Mouse (Mus musculus): ENCODE data around the gene Dennd5b. TPM values are rescaled to one million over a fixed set of nuclear protein-coding genes. Genes with fewer than 3 reads are reported as not detected.
"Not testable (repeated sequence)": the region's sequence is repeated elsewhere in the genome, so short reads cannot be mapped to it uniquely, and the experiment has no call there.

Dennd5b gene
- polyA plus RNA-seq, 1 experiment from 2014 or later, result 5.9 TPM

DNA sequence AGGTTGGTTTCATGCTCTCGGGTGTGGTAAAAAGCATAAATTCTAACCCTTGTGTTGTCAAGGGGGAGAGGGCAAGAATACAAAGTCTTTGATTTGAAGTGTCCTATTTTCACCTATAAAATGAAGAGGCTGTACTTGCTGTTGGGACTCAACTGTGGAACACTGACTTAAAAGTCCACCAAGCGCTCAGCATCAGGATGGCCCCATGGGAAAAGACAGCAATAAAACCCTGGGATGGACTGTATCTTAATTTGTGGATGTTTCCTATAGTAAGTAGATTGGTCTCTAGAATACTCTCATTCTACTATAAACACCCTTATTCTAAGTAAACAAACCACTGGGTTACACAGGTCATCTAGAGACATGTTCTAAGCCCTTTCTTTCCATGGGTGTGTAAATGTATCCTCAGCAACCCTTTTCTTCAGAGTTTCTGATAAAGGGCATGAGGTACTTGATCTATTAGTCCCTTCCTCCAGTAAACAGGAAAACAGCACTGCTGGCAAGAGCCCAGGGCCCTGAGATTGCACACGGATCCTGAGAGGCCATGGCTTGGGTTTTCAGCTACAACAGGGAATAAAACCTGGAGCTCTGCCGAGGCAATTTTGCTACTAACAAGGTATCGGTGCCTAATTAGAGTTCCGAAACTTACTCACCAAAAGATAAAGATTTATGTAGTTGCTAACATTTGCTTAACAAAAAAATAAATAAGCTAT is 109.7 kb downstream of the Dennd5b start:
- Histone ChIP-seq H3K4me1 (ENCODE audit: insufficient read depth, low read length) (peaks cover 6% of the 10 kb centered on the region; the same call in 1 of the 2 replicates), H3K36me3 (ENCODE audit: insufficient read depth, low read length) (no peaks in the 10 kb centered on the region; the same call in 1 of the 2 replicates), H3K9ac (replicated peaks; ENCODE audit: low read length) (no peak overlapping the region), H3K27ac (ENCODE audit: low read length) (peak overlapping the region; percentile 38; the same call in 1 of the 2 replicates), H3K4me2 (replicated peaks; ENCODE audit: low read depth, low read length) (no peak overlapping the region), H3K27me3 (ENCODE audit: insufficient read depth, low read length) (no peaks in the 10 kb centered on the region), H3K9me3 (ENCODE audit: low read length) (no peaks in the 10 kb centered on the region), H3K4me3 (ENCODE audit: low read length) (no peak overlapping the region)
- WGBS, result 50% methylated on average over 6 of the region's 6 CpGs
- no peak for ATAC-seq (ENCODE audit: low FRiP score, low TSS enrichment)

DNA sequence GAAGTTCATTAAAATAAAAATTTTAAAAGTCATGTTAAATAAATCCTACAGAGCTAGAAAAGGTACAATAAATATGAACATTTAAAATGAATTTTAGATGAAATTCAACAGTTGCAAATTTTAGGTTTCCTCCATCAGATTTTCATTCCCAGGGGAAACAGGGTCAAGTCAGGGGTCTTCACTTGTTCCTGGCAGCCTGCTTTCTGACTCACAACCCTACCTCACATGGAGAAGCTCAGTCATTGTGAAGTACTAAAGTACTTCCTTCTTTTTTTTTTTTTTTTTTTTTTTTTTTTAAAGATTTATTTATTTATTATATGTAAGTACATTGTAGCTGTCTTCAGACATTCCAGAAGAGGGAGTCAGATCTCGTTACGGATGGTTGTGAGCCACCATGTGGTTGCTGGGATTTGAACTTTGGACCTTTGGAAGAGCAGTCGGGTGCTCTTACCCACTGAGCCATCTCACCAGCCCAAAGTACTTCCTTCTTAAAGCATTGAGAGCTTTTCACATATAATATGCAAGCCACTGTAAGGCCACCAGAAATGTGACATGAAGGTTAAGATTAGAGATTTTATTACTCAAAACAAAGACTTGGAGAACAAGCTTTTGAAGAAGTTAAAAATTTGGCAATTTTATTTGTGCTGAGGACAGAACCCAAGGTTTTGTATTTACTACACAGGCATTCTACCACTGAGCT is 111.5 kb downstream of the Dennd5b start:
- ATAC-seq (ENCODE audit: low FRiP score, low TSS enrichment); H3K4me3 ChIP-seq (ENCODE audit: low read length); H3K9ac ChIP-seq (replicated peaks; ENCODE audit: low read length); H3K9me3 ChIP-seq (ENCODE audit: low read length); H3K4me2 ChIP-seq (replicated peaks; ENCODE audit: low read depth, low read length); H3K27me3 ChIP-seq (ENCODE audit: insufficient read depth, low read length); H3K27ac ChIP-seq (ENCODE audit: low read length); H3K4me1 ChIP-seq (ENCODE audit: insufficient read depth, low read length); H3K36me3 ChIP-seq (ENCODE audit: insufficient read depth, low read length): not testable (repeated sequence)
- WGBS, result 69% methylated on average over 1 of the region's 3 CpGs

DNA sequence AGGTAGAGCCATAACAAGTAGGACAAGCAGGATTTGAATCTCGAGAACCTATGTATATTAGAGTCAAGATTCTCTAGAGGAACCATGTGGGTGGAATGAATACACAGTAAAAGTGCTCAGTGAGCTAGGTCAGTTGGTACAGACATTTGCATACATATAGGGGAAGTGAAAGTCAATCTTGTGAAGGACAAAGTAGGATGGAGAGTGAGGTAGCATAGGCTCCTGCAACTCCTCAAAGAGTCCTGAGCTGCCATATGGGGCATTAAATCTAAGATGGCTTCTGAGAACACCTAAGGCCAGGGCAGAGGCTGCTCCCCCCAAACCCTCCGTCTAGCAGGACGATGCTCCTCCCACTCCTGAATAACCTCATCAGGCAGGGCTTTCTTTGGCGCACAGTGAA is 115.5 kb downstream of the Dennd5b start:
- H3K27me3 ChIP-seq (ENCODE audit: insufficient read depth, low read length), result no peaks in the 10 kb centered on the region
- no peak overlapping the region for H3K4me2 ChIP-seq (replicated peaks; ENCODE audit: low read depth, low read length)
- H3K4me3 ChIP-seq (ENCODE audit: low read length), result no peak overlapping the region
- ATAC-seq (ENCODE audit: low FRiP score, low TSS enrichment), result no peak
- no peaks in the 10 kb centered on the region for H3K4me1 ChIP-seq (ENCODE audit: insufficient read depth, low read length)
- H3K36me3 ChIP-seq (ENCODE audit: insufficient read depth, low read length), result no peaks in the 10 kb centered on the region
- H3K9ac ChIP-seq (replicated peaks; ENCODE audit: low read length), result no peak overlapping the region
- no peak overlapping the region for H3K27ac ChIP-seq (ENCODE audit: low read length)
- 87% methylated on average over 4 of the region's 4 CpGs for WGBS
- no peaks in the 10 kb centered on the region for H3K9me3 ChIP-seq (ENCODE audit: low read length)

- 39% methylated on average over 2 of the region's 3 CpGs for WGBS
- Histone ChIP-seq H3K36me3 (ENCODE audit: insufficient read depth, low read length) (no peaks in the 10 kb centered on the region), H3K27me3 (ENCODE audit: insufficient read depth, low read length) (no peaks in the 10 kb centered on the region), H3K27ac (ENCODE audit: low read length) (no peak overlapping the region), H3K4me1 (ENCODE audit: insufficient read depth, low read length) (no peaks in the 10 kb centered on the region), H3K9me3 (ENCODE audit: low read length) (no peaks in the 10 kb centered on the region), H3K4me3 (ENCODE audit: low read length) (no peak overlapping the region), H3K4me2 (replicated peaks; ENCODE audit: low read depth, low read length) (no peak overlapping the region), H3K9ac (replicated peaks; ENCODE audit: low read length) (no peak overlapping the region)
- ATAC-seq (ENCODE audit: low FRiP score, low TSS enrichment), result no peak
These were observed 121.0 kb downstream of the Dennd5b start for GRCm38 (mm10) chr6:148980495-148980894.

DNA sequence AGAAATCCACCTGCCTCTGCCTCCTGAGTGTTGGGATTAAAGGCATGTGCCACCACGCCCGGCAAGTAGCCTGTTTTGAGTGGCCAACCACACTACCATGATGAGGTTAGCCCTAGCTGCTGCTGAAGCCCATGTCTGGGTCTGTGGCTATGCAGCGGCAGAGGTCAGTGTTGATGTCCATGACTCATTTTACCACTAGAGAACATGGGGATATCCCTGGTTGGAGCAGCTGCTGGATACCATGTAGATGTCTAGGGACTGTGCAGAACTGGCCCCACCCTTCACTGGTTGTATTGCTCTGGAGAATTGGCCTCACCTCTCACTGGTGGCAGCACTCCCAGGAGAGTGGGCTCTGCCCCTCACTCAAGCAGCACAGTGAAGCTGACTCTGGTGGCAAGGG is 126.4 kb downstream of the Dennd5b start:
- Histone ChIP-seq H3K9ac (replicated peaks; ENCODE audit: low read length) (no peak overlapping the region), H3K4me1 (ENCODE audit: insufficient read depth, low read length) (peaks cover 12% of the 10 kb centered on the region), H3K4me3 (ENCODE audit: low read length) (no peak overlapping the region), H3K9me3 (ENCODE audit: low read length) (no peaks in the 10 kb centered on the region), H3K4me2 (replicated peaks; ENCODE audit: low read depth, low read length) (no peak overlapping the region), H3K27ac (ENCODE audit: low read length) (no peak overlapping the region), H3K36me3 (ENCODE audit: insufficient read depth, low read length) (no peaks in the 10 kb centered on the region), H3K27me3 (ENCODE audit: insufficient read depth, low read length) (no peaks in the 10 kb centered on the region)
- WGBS, result 96% methylated on average over 3 of the region's 3 CpGs
- ATAC-seq (ENCODE audit: low FRiP score, low TSS enrichment), result no peak

GRCm38 (mm10) chr6:148972891-148973290 is 128.6 kb downstream of the Dennd5b start:
- ATAC-seq (ENCODE audit: low FRiP score, low TSS enrichment), result no peak
- H3K4me1 ChIP-seq (ENCODE audit: insufficient read depth, low read length), result peaks cover 12% of the 10 kb centered on the region
- H3K4me3 ChIP-seq (ENCODE audit: low read length), result no peak overlapping the region
- H3K9me3 ChIP-seq (ENCODE audit: low read length), result no peaks in the 10 kb centered on the region
- H3K27me3 ChIP-seq (ENCODE audit: insufficient read depth, low read length), result no peaks in the 10 kb centered on the region
- peak overlapping the region; percentile 27; the same call in 1 of the 2 replicates for H3K27ac ChIP-seq (ENCODE audit: low read length)
- WGBS, result 75% methylated on average over 2 of the region's 2 CpGs
- no peaks in the 10 kb centered on the region for H3K36me3 ChIP-seq (ENCODE audit: insufficient read depth, low read length)
- no peak overlapping the region for H3K4me2 ChIP-seq (replicated peaks; ENCODE audit: low read depth, low read length)
- H3K9ac ChIP-seq (replicated peaks; ENCODE audit: low read length), result no peak overlapping the region

DNA sequence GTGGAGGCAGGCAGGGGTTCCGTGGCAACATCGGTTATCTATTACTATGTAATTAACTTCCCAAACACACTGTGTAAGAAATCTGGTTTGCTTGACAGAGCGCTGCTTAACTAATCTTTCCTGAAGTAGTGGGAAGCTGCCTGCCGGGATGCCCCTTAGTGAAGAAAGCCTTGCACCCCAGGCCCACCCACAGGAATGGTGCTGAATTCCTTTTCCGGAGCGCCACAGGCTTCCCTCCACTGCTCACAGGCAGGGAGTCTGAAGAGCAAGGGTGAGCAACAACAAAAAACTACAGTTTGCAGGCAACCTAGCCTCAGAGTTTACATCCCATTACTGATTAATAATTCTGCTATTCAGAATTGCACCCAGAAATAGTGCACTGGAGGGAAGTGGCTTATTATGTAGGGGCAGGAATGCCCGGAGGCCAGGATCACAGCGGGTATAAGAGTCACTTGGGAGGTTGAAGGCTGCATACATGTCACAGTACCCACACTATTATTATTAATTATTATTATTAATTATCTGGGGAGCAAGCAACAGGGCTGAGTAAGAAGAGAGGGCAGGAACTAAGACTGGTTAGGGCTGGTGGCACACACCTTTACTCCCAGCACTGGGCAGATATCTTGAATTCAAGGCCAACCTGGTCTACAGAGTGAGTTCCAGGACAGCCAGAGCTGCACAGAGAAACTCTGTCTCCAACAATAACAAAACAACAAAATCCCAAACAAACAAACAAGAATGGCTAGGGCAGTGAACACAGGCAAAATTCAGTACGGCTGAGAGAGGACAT is 129.2 kb downstream of the Dennd5b start:
- no peaks in the 10 kb centered on the region for H3K36me3 ChIP-seq (ENCODE audit: insufficient read depth, low read length)
- no peaks in the 10 kb centered on the region for H3K27me3 ChIP-seq (ENCODE audit: insufficient read depth, low read length)
- 22% methylated on average over 9 of the region's 9 CpGs for WGBS
- peaks cover 12% of the 10 kb centered on the region for H3K4me1 ChIP-seq (ENCODE audit: insufficient read depth, low read length)
- H3K9me3 ChIP-seq (ENCODE audit: low read length), result no peaks in the 10 kb centered on the region
- peak overlapping the region; percentile 28; the same call in 1 of the 2 replicates for H3K9ac ChIP-seq (replicated peaks; ENCODE audit: low read length)
- ATAC-seq (ENCODE audit: low FRiP score, low TSS enrichment), result peak; percentile 79
- H3K27ac ChIP-seq (ENCODE audit: low read length), result peak overlapping the region; percentile 73
- H3K4me3 ChIP-seq (ENCODE audit: low read length), result no peak overlapping the region
- H3K4me2 ChIP-seq (replicated peaks; ENCODE audit: low read depth, low read length), result peak overlapping the region; percentile 29

GRCm38 (mm10) chr6:148971385-148971940 is 130.0 kb downstream of the Dennd5b start:
- no peaks in the 10 kb centered on the region for H3K36me3 ChIP-seq (ENCODE audit: insufficient read depth, low read length)
- H3K4me3 ChIP-seq (ENCODE audit: low read length), result no peak overlapping the region
- peak; percentile 60 for ATAC-seq (ENCODE audit: low FRiP score, low TSS enrichment)
- no peaks in the 10 kb centered on the region for H3K27me3 ChIP-seq (ENCODE audit: insufficient read depth, low read length)
- H3K27ac ChIP-seq (ENCODE audit: low read length), result peak overlapping the region; percentile 73
- WGBS, result 38% methylated on average over 9 of the region's 9 CpGs
- peak overlapping the region; percentile 29 for H3K4me2 ChIP-seq (replicated peaks; ENCODE audit: low read depth, low read length)
- no peaks in the 10 kb centered on the region for H3K9me3 ChIP-seq (ENCODE audit: low read length)
- peaks cover 12% of the 10 kb centered on the region for H3K4me1 ChIP-seq (ENCODE audit: insufficient read depth, low read length)
- peak overlapping the region; percentile 28; the same call in 1 of the 2 replicates for H3K9ac ChIP-seq (replicated peaks; ENCODE audit: low read length)

- Histone ChIP-seq H3K36me3 (ENCODE audit: insufficient read depth, low read length) (no peaks in the 10 kb centered on the region), H3K4me3 (ENCODE audit: low read length) (no peak overlapping the region), H3K27ac (ENCODE audit: low read length) (no peak overlapping the region), H3K4me2 (replicated peaks; ENCODE audit: low read depth, low read length) (no peak overlapping the region), H3K27me3 (ENCODE audit: insufficient read depth, low read length) (no peaks in the 10 kb centered on the region), H3K9me3 (ENCODE audit: low read length) (no peaks in the 10 kb centered on the region), H3K9ac (replicated peaks; ENCODE audit: low read length) (no peak overlapping the region), H3K4me1 (ENCODE audit: insufficient read depth, low read length) (0 out of 2 replicates have a peak, but pooled peaks cover 5% of the 10 kb centered on the region)
- 16% methylated on average over 1 of the region's 1 CpGs for WGBS
- no peak for ATAC-seq (ENCODE audit: low FRiP score, low TSS enrichment)
These were observed 140.2 kb downstream of the Dennd5b start for GRCm38 (mm10) chr6:148961285-148961684.

Data from kidney, embryonic 16.5 days (tissue).